In genomic region chr5:21055071-21055819, GRCm38 (mm10) we compare ENCODE assay signal across 8 mouse cellular contexts. TPM values are rescaled to one million over a fixed set of nuclear protein-coding genes. Genes with fewer than 3 reads are reported as not detected.
DNase-seq lines count a peak whose midpoint lies in the region; ATAC-seq and TF ChIP-seq lines count a peak whose summit lies in the region.

No protein-coding gene starts in this region.

- H3K9me3 ChIP-seq in intestine, postnatal 0 days (ENCODE audit: control insufficient read depth) = no peaks in the 10 kb centered on the region
- H3K9me3 ChIP-seq in limb, embryonic 15.5 days = no peaks in the 10 kb centered on the region
- no peaks in the 10 kb centered on the region for H3K9me3 ChIP-seq in stomach, embryonic 14.5 days (ENCODE audit: control insufficient read depth, low read depth, low read length)

- ATAC-seq in intestine, postnatal 0 days = peak; percentile 27
- no peak; the same call in 1 of the 2 replicates for ATAC-seq in limb, embryonic 15.5 days (ENCODE audit: insufficient number of reproducible peaks, low FRiP score, low TSS enrichment, low read depth)
- ATAC-seq in stomach, embryonic 14.5 days (ENCODE audit: insufficient number of reproducible peaks, insufficient read depth, low FRiP score, low read depth) = peak; percentile 12

- peak overlapping the region; percentile 87 for H3K4me3 ChIP-seq in cortical plate, adult 2 months (ENCODE audit: insufficient read depth, low read length)
- peak overlapping the region; percentile 95 for H3K4me3 ChIP-seq in intestine, postnatal 0 days (ENCODE audit: low read depth, low read length)
- peak overlapping the region; percentile 97 for H3K4me3 ChIP-seq in limb, embryonic 15.5 days
- peak overlapping the region; percentile 65 for H3K4me3 ChIP-seq in myocyte
- peak overlapping the region; percentile 99 for H3K4me3 ChIP-seq in stomach, embryonic 14.5 days (ENCODE audit: low read depth, low read length)

- no peaks in the 10 kb centered on the region for H3K36me3 ChIP-seq in intestine, postnatal 0 days (ENCODE audit: control insufficient read depth, insufficient read depth)
- no peaks in the 10 kb centered on the region for H3K36me3 ChIP-seq in limb, embryonic 15.5 days
- H3K36me3 ChIP-seq in myocyte (ENCODE audit: control insufficient read depth, insufficient read depth) = no peaks in the 10 kb centered on the region
- H3K36me3 ChIP-seq in stomach, embryonic 14.5 days (ENCODE audit: control insufficient read depth, insufficient read depth, low read length) = no peaks in the 10 kb centered on the region

- H3K9ac ChIP-seq in intestine, postnatal 0 days (ENCODE audit: low read depth, low read length) = peak overlapping the region; percentile 93
- peak overlapping the region; percentile 87 for H3K9ac ChIP-seq in limb, embryonic 15.5 days
- H3K9ac ChIP-seq in stomach, embryonic 14.5 days (replicated peaks; ENCODE audit: low read depth, low read length) = peak overlapping the region; percentile 83

- peak overlapping the region; percentile 76 for H3K4me2 ChIP-seq in intestine, postnatal 0 days (replicated peaks; ENCODE audit: low read depth)
- H3K4me2 ChIP-seq in limb, embryonic 15.5 days = peak overlapping the region; percentile 70
- peak overlapping the region; percentile 38 for H3K4me2 ChIP-seq in myocyte (ENCODE audit: low read depth)
- H3K4me2 ChIP-seq in stomach, embryonic 14.5 days (replicated peaks; ENCODE audit: low read depth, low read length) = peak overlapping the region; percentile 58

- under 1% methylated on average over 59 of the region's 84 CpGs for WGBS in intestine, postnatal 0 days
- 1% methylated on average over 66 of the region's 84 CpGs for WGBS in limb, embryonic 15.5 days
- under 1% methylated on average over 72 of the region's 84 CpGs for WGBS in stomach, embryonic 14.5 days

- TF ChIP-seq CTCF in cortical plate, adult 2 months (IDR thresholded peaks at IDR 0.05; ENCODE audit: extremely low read depth, insufficient read depth, low read length) = no peak
- TF ChIP-seq CTCF in intestine, postnatal 0 days (IDR thresholded peaks at IDR 0.05; ENCODE audit: low read depth) = no peak

- H3K27me3 ChIP-seq in intestine, postnatal 0 days (replicated peaks; ENCODE audit: control insufficient read depth, insufficient read depth, low read length) = no peaks in the 10 kb centered on the region
- H3K27me3 ChIP-seq in limb, embryonic 15.5 days = no peaks in the 10 kb centered on the region
- H3K27me3 ChIP-seq in myocyte (ENCODE audit: control insufficient read depth, insufficient read depth, insufficient read length) = no peaks in the 10 kb centered on the region
- H3K27me3 ChIP-seq in stomach, embryonic 14.5 days (ENCODE audit: control insufficient read depth, insufficient read depth, low read length) = no peaks in the 10 kb centered on the region

- peaks cover 6% of the 10 kb centered on the region for H3K4me1 ChIP-seq in cortical plate, adult 2 months (ENCODE audit: control insufficient read depth, insufficient read depth, low read length)
- H3K4me1 ChIP-seq in intestine, postnatal 0 days (replicated peaks; ENCODE audit: control insufficient read depth, insufficient read depth, low read length) = peaks cover 3% of the 10 kb centered on the region; the same call in 1 of the 2 replicates
- H3K4me1 ChIP-seq in limb, embryonic 15.5 days = peaks cover 3% of the 10 kb centered on the region
- peaks cover 4% of the 10 kb centered on the region; the same call in 1 of the 2 replicates for H3K4me1 ChIP-seq in stomach, embryonic 14.5 days (ENCODE audit: control insufficient read depth, insufficient read depth, low read length)

- 0 out of 2 replicates have a peak, but pooled peaks have one; percentile 21 for TF ChIP-seq POLR2A in cortical plate, adult 2 months (IDR thresholded peaks at IDR 0.05; ENCODE audit: extremely low read depth, insufficient read depth, low read length)
- peak; percentile 21 for TF ChIP-seq POLR2A in myocyte (IDR thresholded peaks at IDR 0.05; ENCODE audit: insufficient read length, low read depth)

- peak; percentile 61 to 76 for DNase-seq in heart, adult 18-20 months
- DNase-seq in heart, adult 11 months = no peak
- peak; percentile 52 to 55 for DNase-seq in gastrocnemius, postnatal 4 days (ENCODE audit: low spot score in 2 of 2)

- peak overlapping the region; percentile 100 for H3ac ChIP-seq in myocyte (ENCODE audit: control insufficient read depth, insufficient read length)

- peaks cover 48% of the 10 kb centered on the region for H3K79me2 ChIP-seq in myocyte (ENCODE audit: control insufficient read depth, insufficient read depth)

- H3K27ac ChIP-seq in cortical plate, adult 2 months (ENCODE audit: insufficient read depth, low read length) = peak overlapping the region; percentile 92
- H3K27ac ChIP-seq in intestine, postnatal 0 days (ENCODE audit: low read depth, low read length) = peak overlapping the region; percentile 99
- H3K27ac ChIP-seq in limb, embryonic 15.5 days = peak overlapping the region; percentile 98
- peak overlapping the region; percentile 97 for H3K27ac ChIP-seq in stomach, embryonic 14.5 days (ENCODE audit: low read length)

TF ChIP-seq in myocyte, 11 proteins besides CTCF, POLR2A, EP300 and RAD21:
- TF ChIP-seq E2F4 (IDR thresholded peaks at IDR 0.05; ENCODE audit: insufficient read depth) = no peak
- no peak for TF ChIP-seq MAX (IDR thresholded peaks at IDR 0.05; ENCODE audit: low read depth)
- no peak for TF ChIP-seq REST (IDR thresholded peaks at IDR 0.05; ENCODE audit: insufficient read depth, insufficient read length)
- no peak for TF ChIP-seq MYOG (IDR thresholded peaks at IDR 0.05; ENCODE audit: control insufficient read depth in 1 of 3, insufficient read depth in 1 of 3, insufficient read length in 2 of 3, low read depth in 2 of 3)
TF ChIP-seq in myocyte: peak in this region for 0.

RNA-seq across cellular contexts. Expression of gene Ptpn12, which starts 0.5 kb away (rescaled TPM):
- total RNA-seq in heart, adult 18-20 months (2021) = 10 to 100 TPM; 28.1 to 28.9 TPM
- 54.2 and 58.6 TPM in 2 replicates for polyA plus RNA-seq in cortical plate, adult 2 months (2012; rRNA removed)
- total RNA-seq in gastrocnemius, postnatal 4 days (2021) = 10 to 100 TPM; 41.9 to 46.7 TPM
- polyA plus RNA-seq in intestine, postnatal 0 days (2015; fragmentation: Nextera tagmentation; extraction: Ambion mirVana) = 12.9 and 14.3 TPM in 2 replicates
- polyA plus RNA-seq in limb, embryonic 15.5 days (2015; fragmentation: Nextera tagmentation; extraction: Ambion mirVana) = 20.0 and 21.8 TPM in 2 replicates
- polyA plus RNA-seq in myocyte (2012; fragmentation: generic; extraction: Trizol) = 23.2 TPM
- polyA plus RNA-seq in stomach, embryonic 14.5 days (2014; fragmentation: Nextera tagmentation; extraction: Ambion mirVana) = 24.8 and 27.8 TPM in 2 replicates
